Mouse (Mus musculus) ES-Bruce4 (cell line): ENCODE measurements around the gene Rbpj.

Experiments used
- CTCF ChIP-seq: IDR thresholded peaks from one replicate; pipeline ENCODE4 v1.8.1; 2011; ENCODE audit warnings: low read depth, low read length
- POLR2A ChIP-seq: IDR thresholded peaks from one replicate; pipeline ENCODE4 v1.8.1; 2011; ENCODE audit warnings: low read length; ENCODE audit not compliant: insufficient read depth

GRCm38 (mm10) chr5:53432451-53432850 is 33.5 kb upstream of the Rbpj start:
- TF ChIP-seq CTCF (no peak), POLR2A (no peak)
